Mouse (Mus musculus) T-helper 17 cell (primary cell): ENCODE measurements around the gene Ccdc172.

ENCODE experiments used
- in situ Hi-C, 2 experiments: fragments of 300-600 bp; cut with MboI, MseI; formaldehyde crosslinking; loops; 1 replicate in 1 of 2; 2 replicates in 1 of 2; pipeline ENCODE4 v1.15.1; 2025; ENCODE audit warnings: high pct_unique_total_duplicates in 2 of 2

The Ccdc172 gene

DNA sequence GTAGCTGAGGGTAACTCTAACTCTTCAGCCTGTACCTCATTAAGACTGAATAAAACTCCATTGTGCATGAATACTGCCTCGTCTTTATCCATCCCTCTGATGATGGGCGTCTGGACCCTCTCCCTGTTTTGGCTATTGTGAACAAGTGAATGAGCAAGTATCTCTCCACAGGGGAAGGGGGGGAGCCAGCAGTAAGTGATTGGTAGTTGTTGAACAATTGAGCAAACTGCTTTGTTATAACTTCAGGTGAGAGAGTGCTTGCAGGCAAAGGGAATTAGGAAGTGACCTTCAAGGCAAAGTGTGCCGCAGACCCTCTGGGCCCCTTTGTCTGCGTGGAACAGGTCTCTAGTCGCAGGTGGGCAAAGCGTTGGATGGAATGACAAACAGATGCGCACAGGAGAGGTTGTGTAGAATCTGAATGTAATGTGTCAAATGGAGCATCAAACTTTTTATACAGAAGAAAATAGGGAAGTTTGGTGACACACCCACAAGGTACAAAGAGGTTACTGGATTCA, 50.6 kb downstream of the Ccdc172 start:
- in situ Hi-C loops, result no loop called here

DNA sequence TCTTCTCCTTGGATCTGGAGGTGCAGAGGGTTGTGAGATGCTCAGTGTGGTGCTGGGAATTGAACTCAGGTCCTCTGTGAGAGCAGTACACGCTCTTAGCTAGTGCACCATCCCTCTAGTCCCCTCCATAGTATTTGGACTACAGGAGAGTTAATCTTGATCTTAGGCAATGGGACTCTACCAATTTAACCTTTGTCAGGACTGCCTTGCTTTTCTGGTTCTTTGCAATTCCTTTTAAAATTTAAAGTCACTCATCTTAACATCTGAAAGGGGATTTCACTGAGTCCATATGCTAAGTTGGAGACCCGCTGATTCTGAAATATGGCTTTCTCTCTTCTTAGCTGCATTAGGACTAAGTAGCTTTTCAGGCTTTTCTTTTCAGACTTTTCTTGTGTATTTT, 59.8 kb downstream of the Ccdc172 start:
- in situ Hi-C loops, result no loop called here

DNA sequence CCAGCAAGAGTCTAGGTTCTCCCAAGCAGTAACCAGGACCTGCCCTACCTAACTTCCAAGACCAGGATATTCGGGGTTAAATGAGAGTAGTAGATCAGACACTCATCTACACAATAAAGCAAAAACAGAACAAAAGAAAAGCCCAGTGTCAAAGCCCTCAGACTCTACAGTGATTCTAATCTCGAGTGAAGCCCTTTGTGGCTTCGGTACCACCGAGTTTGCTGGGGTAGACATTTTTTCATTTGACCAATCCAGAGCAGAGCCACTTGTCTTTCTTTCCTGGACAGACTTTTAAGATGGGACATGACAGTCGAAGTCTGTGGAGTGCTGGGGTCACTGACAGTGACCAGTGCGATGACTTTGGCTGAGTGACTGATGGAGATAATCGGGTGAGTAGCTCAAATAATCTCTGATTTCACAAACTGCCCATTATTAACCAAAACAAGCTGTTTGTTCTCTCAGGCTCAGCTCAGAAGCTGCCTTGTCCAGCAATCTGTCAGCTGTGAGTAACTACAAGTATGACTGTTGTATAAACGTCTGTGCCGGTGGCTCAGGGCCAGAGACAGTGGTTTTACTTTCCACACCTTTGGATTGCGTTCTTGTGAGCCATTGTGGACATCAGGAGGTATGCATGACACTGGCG, 60.8 kb downstream of the Ccdc172 start:
- in situ Hi-C loops, result no loop called here

DNA sequence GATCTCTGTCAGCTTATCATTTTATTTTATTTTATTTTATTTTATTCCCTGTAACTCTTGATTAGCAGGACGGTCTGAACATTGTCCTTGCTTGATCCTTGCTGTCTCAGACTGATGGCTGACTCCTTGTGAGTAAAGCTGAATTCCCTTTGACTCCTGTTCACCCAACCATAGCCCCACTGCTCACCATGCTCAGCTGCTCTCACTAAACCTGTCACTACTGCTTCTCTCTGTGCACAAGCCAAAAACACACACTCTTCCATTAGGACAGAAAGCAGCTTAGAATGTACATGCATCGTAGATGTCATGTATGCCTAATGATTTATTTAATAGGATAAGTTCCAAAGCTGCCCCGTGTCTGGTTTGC, 61.3 kb downstream of the Ccdc172 start:
- in situ Hi-C loops, result no loop called here

DNA sequence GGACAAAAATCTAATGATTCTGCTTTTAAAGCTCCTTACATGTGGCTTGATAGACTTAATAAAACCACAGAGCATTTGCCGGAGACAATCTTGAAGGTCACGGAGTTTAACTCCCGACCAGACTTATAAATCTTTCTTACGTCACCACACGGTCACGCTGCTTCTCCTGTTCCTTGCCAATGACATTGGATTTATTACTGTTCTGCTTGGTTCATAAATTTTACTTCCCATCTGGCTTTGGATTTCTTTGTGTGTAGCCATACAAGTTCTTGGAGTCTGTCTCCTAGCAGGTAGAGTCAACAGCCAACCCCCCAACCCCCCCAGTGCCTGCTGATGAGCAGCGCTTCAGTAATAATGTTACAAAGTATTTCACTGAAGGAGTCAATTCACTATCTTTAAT, 70.2 kb downstream of the Ccdc172 start:
- in situ Hi-C loops, result no loop called here

DNA sequence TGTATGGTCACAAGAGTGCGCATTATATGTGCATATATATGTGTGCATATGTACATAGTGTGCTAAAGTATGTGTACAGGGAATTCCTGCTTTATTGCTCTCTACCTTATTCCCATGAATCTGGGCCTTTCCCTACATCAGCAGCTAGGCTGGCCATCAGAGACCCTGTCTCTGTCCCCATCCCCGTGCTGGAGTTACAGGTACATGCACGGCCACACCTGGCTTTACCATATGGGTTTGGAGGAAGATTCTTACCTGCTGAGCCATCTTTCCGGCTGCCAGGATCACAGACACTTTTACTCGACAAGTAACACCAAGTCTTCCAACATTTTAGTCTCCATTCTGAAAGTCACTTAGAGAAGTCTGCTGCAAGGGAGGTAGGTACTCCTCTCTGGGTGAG, 71.2 kb downstream of the Ccdc172 start:
- in situ Hi-C loops, result no loop called here

DNA sequence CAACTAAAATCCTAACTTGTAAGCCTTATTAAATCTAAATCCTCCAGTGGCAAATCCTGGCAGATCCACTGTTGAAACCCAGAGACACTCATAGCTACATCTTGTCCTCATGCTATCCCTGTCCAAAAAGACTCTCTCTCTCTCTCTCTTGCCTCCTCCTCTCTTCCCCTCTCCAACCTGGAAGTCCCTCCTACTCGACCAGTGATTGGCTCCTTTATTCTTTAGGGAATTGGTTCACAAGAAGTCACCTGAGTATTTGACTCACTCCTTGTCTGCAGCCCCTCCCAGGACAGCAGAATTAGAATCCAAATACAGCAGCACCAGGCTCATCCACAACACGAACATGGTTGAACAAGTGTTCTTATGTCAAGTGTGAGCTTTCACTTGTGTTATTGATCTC, 74.3 kb downstream of the Ccdc172 start:
- in situ Hi-C loops, result no loop called here

DNA sequence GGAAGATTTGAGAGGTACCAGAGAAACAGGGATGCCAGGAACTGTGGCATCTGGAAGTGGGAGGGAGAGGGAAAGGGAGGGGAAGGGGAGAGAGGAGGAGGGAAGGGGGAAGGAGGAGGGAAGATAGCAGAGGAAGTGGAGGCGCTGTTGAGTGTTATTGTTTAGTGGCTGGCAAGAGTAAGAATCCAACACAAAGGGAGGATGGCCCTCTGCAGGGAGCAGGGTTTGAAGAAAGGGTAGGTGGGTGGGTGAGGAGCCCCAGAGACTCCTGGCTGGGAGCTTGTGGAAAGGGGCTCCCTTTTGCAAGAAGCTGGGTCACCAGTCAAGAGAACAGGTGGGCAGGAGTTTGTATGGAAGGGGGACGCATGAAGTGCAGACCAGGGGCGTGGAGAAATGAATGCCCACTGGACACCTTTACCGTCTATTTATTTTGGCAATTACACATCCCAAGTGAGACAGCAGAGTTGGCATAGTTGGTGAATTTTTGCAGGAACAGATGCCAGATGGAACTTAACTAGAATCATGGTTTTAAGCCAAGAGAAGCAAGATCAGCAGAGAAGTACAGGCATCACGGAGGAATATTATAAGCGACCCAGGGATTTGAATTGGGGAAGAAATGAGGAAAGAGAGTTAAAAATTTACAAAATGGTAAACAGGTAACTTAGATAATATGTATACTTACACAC, 78.6 kb downstream of the Ccdc172 start:
- in situ Hi-C loops, result no loop called here

DNA sequence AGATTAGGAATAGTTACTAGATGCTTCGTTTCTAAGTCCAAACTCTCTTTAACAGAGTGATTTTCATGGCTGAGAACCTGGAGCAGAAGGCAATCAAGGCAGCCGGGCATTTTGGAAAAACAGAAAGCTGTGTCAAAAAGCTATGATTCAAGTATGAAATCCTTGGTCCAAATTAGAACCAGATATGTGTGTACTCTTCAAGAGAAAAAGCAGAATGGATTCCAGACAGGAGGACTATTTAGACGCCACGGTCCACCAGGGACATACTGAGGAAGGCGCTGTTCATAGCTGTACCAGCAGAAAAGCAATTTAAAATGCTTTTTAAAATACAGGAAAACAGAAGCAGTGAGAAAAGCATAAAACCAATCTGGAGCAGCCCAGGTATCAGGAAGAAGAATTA, 88.6 kb downstream of the Ccdc172 start:
- in situ Hi-C loops, result no loop called here
